Mouse (Mus musculus) liver, postnatal 0 days (tissue): ENCODE data around the gene Ddx20.

Experiments
- CTCF ChIP-seq: sonication (generic); IDR thresholded peaks from 2 replicates; pipeline ENCODE4 v1.5.1; 2016; ENCODE audit warnings: antibody characterized with exemption, low read depth
- EP300 ChIP-seq: IDR thresholded peaks from 2 replicates; pipeline ENCODE4 v1.6.1; 2016; ENCODE audit warnings: antibody characterized with exemption, low read depth, mild to moderate bottlenecking

DNA sequence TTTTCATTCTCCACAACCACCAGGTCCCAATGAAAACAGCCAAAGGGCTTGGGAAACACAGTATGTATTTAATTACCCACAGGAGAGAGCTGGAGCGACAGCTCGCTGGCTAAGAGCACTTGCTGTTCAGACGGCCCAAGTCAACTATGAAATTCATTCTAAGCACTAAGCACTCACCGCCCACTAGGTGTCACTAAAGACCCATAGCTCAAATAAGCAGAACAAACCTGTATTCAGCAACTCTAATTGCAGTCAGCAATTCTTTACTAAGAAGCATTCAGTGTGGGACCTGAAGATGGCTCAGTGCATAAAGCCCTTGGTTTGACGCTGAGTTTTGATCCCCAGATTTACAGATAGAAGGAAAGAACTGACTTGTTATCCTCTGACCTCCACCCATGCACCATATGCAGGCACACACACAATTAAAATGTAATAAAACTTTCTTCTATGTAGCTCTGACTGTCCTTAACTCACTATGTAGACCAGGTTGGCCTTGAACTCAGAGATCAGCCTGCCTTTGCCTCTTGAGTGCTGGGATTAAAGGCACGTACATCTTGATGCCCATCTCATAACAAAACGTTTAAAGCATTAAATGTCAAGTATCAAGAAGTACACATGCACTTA lies 12.7 kb downstream of the Ddx20 start:
- peak; percentile 98 for TF ChIP-seq CTCF
- TF ChIP-seq EP300 = no peak
